Mouse (Mus musculus): ENCODE measurements at regions not wholly inside any gene's neighbourhood (a gene's known extent, or its start where the extent isn't known, plus 50 kb on each side); places are given as distances from the start of the nearest gene placed in this dataset.

DNA sequence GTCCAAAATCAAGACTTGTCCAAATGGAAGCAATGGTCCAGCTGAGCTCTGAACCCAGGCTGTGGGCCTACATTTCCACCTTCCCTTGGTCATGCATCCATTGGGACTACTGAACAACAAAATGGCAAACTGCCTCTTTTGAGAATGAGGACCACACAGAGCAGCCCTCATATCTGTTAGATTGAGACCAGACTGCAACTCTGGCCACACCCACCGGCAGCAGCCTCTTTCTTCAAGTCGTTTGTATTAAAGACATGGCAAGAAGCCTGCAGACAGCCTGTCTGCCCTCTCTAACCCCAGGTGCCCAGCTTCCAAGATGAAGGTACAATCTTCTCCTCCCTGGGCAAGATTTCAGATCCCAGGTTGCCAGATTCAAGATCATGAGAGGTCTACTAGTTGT lies 51.8 kb upstream of the St6galnac3 start:
- DNase-seq (ENCODE audit: low read depth, low spot score): no peak

DNA sequence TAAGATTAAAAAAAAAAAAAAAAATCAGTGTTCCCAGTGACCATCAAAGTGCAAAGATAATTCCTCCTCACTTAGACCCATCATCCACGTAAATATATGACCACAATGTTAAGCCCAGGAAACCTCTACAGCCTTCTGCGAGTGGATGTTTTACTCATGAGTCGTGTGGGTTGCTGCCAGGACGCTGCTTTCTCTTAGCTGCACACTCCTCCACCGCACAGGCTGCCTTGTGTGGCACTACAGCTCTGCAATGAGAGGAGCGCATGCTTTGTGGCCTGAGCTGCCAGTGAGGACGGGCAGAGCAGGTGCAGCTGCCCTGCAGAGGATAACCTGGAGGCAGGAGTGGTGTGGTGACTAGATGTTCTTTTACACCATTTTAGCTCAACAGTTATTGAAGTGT lies 53.4 kb upstream of the St6galnac3 start:
- no peak for DNase-seq (ENCODE audit: low read depth, low spot score)

DNA sequence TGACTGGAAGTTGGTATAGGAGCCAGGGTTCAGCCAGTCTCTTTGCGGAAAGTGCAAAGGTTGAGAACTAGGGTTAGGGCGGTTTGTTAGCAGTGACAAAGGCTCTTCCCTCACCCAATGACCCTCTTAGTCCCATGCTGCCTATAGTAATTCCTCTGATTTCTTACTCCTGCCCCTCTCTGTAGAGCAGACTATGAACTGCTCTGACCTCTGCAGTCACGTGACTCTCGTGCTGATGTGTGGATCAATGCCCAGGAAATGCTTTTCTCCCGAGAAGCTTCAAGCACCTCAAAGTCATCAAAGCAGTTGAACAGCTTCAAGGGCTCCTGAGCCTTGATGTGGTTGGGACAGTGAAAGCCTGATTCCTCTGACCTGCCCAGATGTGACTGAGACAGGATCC lies 57.5 kb upstream of the St6galnac3 start:
- peak; percentile 18 for DNase-seq (ENCODE audit: low read depth, low spot score)

DNA sequence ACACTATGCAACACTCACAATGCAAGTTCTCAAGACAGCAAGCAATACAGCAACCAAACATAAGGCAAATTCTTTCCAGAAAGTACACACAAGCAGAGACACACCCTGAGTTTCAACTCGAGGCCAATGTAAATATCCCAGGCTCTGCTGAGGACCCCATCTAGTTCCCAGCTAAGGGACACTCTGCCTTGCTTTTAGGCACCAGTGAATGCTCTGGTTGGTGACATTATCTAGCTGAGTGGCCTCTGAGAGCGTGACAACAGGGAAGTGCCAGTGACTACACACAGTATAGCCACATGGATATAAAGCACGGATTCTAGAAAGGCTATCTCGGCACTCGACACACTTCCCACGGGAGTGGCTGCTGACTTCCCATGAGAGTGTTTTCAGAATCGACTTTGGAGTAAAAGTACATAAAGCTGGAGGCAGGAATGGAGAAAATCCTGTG lies 58.3 kb upstream of the St6galnac3 start:
- DNase-seq (ENCODE audit: low read depth, low spot score): no peak

DNA sequence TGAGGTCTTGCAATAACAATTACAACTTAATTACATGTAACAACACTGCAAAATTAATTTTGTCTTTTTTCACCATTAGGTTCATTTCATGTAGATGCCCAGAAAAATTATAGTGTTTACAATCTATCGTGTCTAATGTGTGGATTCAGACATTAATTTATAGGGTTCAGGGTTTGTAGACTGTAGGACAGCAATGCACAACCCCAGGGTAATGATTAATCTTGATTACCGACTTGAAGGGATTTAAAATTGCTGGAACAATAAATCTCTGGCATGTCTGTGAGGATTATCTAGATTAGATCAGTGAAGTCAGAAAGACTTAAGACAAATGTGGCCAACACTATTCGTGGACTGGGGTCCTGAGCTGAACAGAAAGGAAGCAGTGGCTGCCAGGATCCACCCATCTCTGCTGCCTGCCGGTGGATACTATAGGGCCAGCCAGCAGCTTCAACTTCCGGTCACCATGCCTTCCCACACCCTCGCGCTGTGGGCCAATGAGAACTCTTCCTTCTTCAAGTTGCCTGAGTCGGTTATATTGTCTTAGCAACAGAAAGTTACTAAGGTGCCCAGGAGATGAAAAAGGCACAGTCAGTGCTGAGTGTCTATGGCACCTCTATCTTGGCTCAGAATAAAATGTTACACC lies 59.1 kb upstream of the St6galnac3 start:
- DNase-seq (ENCODE audit: low read depth, low spot score): no peak

DNA sequence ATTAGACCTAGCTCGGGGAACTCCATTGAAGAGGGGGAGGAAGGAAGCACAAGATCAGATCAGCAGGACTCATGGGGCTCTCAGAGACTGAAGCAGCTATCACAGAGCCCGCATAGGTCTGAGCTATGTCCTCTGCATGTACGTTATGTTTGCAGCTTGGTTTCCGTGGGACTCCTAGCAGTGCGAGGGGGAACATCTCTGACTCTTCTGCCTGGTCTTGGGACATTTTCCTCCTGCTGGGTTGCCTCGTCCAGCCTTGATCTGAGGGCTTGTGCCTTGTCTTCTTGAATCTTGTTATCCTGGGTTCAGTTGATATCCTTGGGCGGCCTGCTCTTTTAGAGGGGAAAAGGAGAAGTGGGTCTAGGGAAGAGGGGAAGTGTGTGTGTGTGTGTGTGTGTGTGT lies 53.6 kb upstream of the Asb17 start:
- DNase-seq (ENCODE audit: low read depth, low spot score): no peak

DNA sequence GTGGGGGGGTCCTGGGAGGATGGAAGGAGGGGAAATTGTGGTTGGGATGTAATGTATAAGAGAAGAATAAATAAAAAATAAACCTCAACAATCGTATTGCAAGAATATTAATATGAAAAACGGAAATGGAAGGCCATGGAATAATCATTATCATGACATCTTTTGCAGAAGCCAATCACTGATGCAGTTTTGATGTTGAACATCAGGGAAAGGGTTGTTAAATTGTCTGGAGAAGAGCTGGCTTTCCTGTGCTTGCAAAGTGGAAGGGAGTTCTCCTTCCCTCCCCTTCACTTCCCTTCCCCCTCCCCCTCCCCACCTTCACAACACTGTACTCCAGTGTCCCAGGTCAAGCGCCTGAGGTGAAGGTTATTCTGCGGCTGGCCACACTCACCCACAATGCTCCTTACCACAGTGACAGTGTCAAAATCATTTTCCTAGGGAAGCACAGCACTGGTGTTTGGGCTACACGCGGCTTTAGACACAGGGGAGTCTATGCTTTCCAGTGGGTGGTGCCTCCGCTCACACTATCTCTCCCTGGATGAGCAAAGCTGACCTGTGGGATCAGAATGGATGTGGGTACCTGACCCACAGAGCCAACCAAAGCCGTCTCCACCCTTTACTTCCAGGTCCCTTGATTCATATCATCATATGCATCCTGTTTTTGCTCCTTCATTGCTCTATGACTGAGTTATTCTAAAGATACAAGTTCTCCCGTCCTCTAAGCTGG lies 53.0 kb upstream of the Asb17 start:
- DNase-seq (ENCODE audit: low read depth, low spot score): no peak

DNA sequence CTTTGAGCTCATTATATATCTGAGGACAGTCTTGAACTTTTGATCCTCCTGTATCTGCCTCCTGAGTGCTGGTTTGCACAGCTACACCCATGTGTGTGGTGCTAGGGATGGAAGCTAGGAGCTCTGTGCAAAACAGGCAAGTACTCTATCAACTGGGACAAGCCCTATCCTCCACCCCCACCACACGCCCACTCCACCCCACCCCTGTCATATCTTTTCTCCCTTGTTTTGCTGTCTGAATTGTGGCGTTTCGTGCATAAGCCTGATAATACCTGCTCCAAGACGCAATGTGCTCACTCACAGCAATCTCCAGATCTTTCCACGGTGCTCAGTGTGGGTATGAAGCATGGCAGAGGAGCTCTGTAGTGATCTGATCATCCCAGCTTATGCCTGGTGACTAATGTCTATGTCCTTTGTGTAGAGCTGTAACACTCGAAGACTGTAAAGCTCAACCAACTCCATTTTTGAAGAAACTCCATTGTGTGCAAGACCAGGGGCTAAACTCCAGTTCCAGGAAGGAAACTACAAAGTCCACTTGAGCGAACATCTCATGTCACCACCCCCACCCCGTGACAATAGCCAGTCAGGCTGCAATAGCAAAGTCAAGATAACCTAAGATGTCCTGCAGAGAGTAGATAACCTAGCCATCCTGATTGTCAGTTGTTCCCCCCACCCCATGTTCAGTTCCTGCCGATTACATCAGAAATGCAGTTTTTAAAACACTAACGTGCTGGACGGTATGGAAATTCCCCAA lies 52.2 kb upstream of the Asb17 start:
- DNase-seq (ENCODE audit: low read depth, low spot score): no peak

DNA sequence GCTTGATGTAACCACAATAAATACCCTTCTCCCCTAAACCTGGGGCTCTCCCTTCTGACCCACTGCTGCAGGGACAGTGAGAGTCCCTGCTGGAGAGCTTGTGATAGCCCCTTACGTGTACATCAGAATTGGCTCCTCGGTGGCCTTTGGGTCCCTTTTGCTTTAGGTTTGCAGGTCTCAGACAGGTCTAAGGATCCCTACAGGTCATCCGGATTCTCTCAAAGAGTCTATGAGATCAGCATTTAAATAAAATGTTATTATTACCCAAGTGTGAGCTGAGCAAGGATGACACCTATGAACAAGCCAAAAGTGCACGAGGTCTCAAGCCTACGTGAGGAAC lies 51.7 kb upstream of the Asb17 start:
- no peak for DNase-seq (ENCODE audit: low read depth, low spot score)
